Mouse (Mus musculus) G1E (cell line): ENCODE data around the gene Sec61a2.

Source experiments
- CTCF ChIP-seq: IDR thresholded peaks from 2 replicates; pipeline ENCODE4 v1.5.1; 2012; ENCODE audit warnings: low read depth, low read length, inconsistent platforms, mixed read lengths
- GATA1 ChIP-seq: IDR thresholded peaks from 2 replicates; pipeline ENCODE4 v1.6.1; 2012; ENCODE audit warnings: borderline replicate concordance, low read length, inconsistent platforms, mixed read lengths
- GATA2 ChIP-seq: IDR thresholded peaks from 2 replicates; pipeline ENCODE4 v1.6.1; 2012; ENCODE audit warnings: low read depth, low read length, inconsistent platforms, borderline replicate concordance

DNA sequence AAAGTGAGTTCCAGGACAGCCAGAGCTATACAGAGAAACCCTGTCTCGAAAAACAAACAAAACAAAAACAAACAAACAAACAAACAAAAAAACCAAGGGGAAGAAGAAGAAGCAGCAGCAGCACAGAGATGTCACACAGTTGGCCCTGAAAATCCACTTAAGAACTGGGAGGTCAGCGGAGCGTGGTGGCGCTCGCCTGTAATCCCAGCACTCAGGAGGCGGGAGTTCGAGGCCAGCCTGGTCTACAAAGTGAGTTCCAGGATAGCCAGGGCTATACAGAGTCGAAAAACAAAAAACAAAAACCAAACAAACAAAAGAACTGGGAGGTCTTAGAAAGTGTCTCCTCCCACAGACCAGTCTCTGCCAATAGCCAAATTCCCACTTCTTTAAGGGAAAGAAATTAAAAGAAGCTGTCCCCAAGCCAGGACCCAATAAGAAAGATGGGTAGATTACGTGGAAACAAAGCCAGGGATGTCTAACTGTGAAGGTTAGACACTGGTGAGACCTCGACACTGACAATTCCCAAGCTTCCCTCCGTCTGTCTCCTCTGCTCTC lies 46.7 kb upstream of the Sec61a2 start:
- TF ChIP-seq CTCF (no peak), GATA2 (no peak), GATA1 (no peak)
